Mouse (Mus musculus): Measurements from ENCODE around the gene Cdk5r1. TPM values are rescaled to one million over a fixed set of nuclear protein-coding genes. Genes with fewer than 3 reads are reported as not detected.
A peak's percentile ranks its signal among the peaks of the same experiment; 100 is the strongest.

Cdk5r1 gene
- polyA plus RNA-seq, 1 experiment from 2014 or later, result 82.7 TPM

GRCm38 (mm10) chr11:80508361-80509175 lies 31.7 kb downstream of the Cdk5r1 start:
- Histone ChIP-seq H3K9ac (replicated peaks) (no peak overlapping the region), H3K27ac (replicated peaks) (peak overlapping the region; percentile 54), H3K9me3 (replicated peaks) (no peaks in the 10 kb centered on the region), H3K4me1 (peaks cover 38% of the 10 kb centered on the region), H3K36me3 (no peaks in the 10 kb centered on the region), H3K4me3 (replicated peaks) (no peak overlapping the region), H3K4me2 (no peak overlapping the region), H3K27me3 (replicated peaks) (0 out of 2 replicates have a peak, but pooled peaks cover 3% of the 10 kb centered on the region)
- no peak for ATAC-seq (ENCODE audit: low FRiP score)
- WGBS, result 46% methylated on average over 19 of the region's 19 CpGs

GRCm38 (mm10) chr11:80509176-80509506 lies 32.3 kb downstream of the Cdk5r1 start:
- no peak for ATAC-seq (ENCODE audit: low FRiP score)
- H3K9ac ChIP-seq (replicated peaks), result no peak overlapping the region
- H3K36me3 ChIP-seq, result no peaks in the 10 kb centered on the region
- H3K4me1 ChIP-seq, result peaks cover 36% of the 10 kb centered on the region
- no peaks in the 10 kb centered on the region for H3K9me3 ChIP-seq (replicated peaks)
- 76% methylated on average over 5 of the region's 5 CpGs for WGBS
- no peak overlapping the region for H3K4me3 ChIP-seq (replicated peaks)
- H3K4me2 ChIP-seq, result no peak overlapping the region
- H3K27me3 ChIP-seq (replicated peaks), result 0 out of 2 replicates have a peak, but pooled peaks cover 3% of the 10 kb centered on the region
- H3K27ac ChIP-seq (replicated peaks), result peak overlapping the region; percentile 54

- ATAC-seq (ENCODE audit: low FRiP score), result no peak
- Histone ChIP-seq H3K9me3 (replicated peaks) (no peaks in the 10 kb centered on the region), H3K4me2 (no peak overlapping the region), H3K9ac (replicated peaks) (no peak overlapping the region), H3K4me1 (peaks cover 29% of the 10 kb centered on the region), H3K36me3 (no peaks in the 10 kb centered on the region), H3K4me3 (replicated peaks) (no peak overlapping the region), H3K27me3 (replicated peaks) (0 out of 2 replicates have a peak, but pooled peaks cover 3% of the 10 kb centered on the region), H3K27ac (replicated peaks) (no peak overlapping the region)
- WGBS, result 86% methylated on average over 10 of the region's 10 CpGs
Measured at GRCm38 (mm10) chr11:80510124-80510523, 33.3 kb downstream of the Cdk5r1 start.

- H3K9me3 ChIP-seq (replicated peaks), result no peaks in the 10 kb centered on the region
- no peak overlapping the region for H3K9ac ChIP-seq (replicated peaks)
- H3K27ac ChIP-seq (replicated peaks), result no peak overlapping the region
- 73% methylated on average over 19 of the region's 19 CpGs for WGBS
- H3K27me3 ChIP-seq (replicated peaks), result 0 out of 2 replicates have a peak, but pooled peaks cover 3% of the 10 kb centered on the region
- no peak overlapping the region for H3K4me3 ChIP-seq (replicated peaks)
- H3K4me2 ChIP-seq, result no peak overlapping the region
- H3K36me3 ChIP-seq, result no peaks in the 10 kb centered on the region
- H3K4me1 ChIP-seq, result peaks cover 36% of the 10 kb centered on the region
- ATAC-seq (ENCODE audit: low FRiP score), result no peak
Measured at GRCm38 (mm10) chr11:80512313-80513056, 35.7 kb downstream of the Cdk5r1 start.

GRCm38 (mm10) chr11:80513796-80514195 lies 37.0 kb downstream of the Cdk5r1 start:
- WGBS, result 52% methylated on average over 7 of the region's 7 CpGs
- ATAC-seq (ENCODE audit: low FRiP score), result no peak

GRCm38 (mm10) chr11:80515346-80515745 lies 38.5 kb downstream of the Cdk5r1 start:
- H3K9ac ChIP-seq (replicated peaks), result no peak overlapping the region
- H3K4me1 ChIP-seq, result peaks cover 47% of the 10 kb centered on the region
- H3K27me3 ChIP-seq (replicated peaks), result 0 out of 2 replicates have a peak, but pooled peaks cover 3% of the 10 kb centered on the region
- no peak overlapping the region for H3K4me2 ChIP-seq
- no peak overlapping the region for H3K27ac ChIP-seq (replicated peaks)
- H3K36me3 ChIP-seq, result no peaks in the 10 kb centered on the region
- H3K4me3 ChIP-seq (replicated peaks), result no peak overlapping the region
- H3K9me3 ChIP-seq (replicated peaks), result no peaks in the 10 kb centered on the region
- ATAC-seq (ENCODE audit: low FRiP score), result no peak
- WGBS, result 37% methylated on average over 1 of the region's 1 CpGs

More at GRCm38 (mm10) chr11:80513796-80514195, 37.0 kb downstream of the Cdk5r1 start:
- 0 out of 2 replicates have a peak, but pooled peaks cover 3% of the 10 kb centered on the region for H3K27me3 ChIP-seq (replicated peaks)
- H3K9me3 ChIP-seq (replicated peaks), result no peaks in the 10 kb centered on the region
- H3K4me3 ChIP-seq (replicated peaks), result no peak overlapping the region
- H3K9ac ChIP-seq (replicated peaks), result no peak overlapping the region
- H3K4me2 ChIP-seq, result no peak overlapping the region
- no peak overlapping the region for H3K27ac ChIP-seq (replicated peaks)
- H3K4me1 ChIP-seq, result peaks cover 44% of the 10 kb centered on the region
- no peaks in the 10 kb centered on the region for H3K36me3 ChIP-seq

GRCm38 (mm10) chr11:80515895-80516294 lies 39.1 kb downstream of the Cdk5r1 start:
- peaks cover 47% of the 10 kb centered on the region for H3K4me1 ChIP-seq
- ATAC-seq (ENCODE audit: low FRiP score), result no peak
- no peak overlapping the region for H3K4me3 ChIP-seq (replicated peaks)
- 0 out of 2 replicates have a peak overlapping the region, but pooled peaks have one; percentile 33 for H3K27ac ChIP-seq (replicated peaks)
- no peaks in the 10 kb centered on the region for H3K9me3 ChIP-seq (replicated peaks)
- H3K4me2 ChIP-seq, result no peak overlapping the region
- 0 out of 2 replicates have a peak, but pooled peaks cover 3% of the 10 kb centered on the region for H3K27me3 ChIP-seq (replicated peaks)
- no peak overlapping the region for H3K9ac ChIP-seq (replicated peaks)
- H3K36me3 ChIP-seq, result no peaks in the 10 kb centered on the region
- 85% methylated on average over 8 of the region's 8 CpGs for WGBS

GRCm38 (mm10) chr11:80518421-80519367 lies 41.9 kb downstream of the Cdk5r1 start:
- H3K4me3 ChIP-seq (replicated peaks), result no peak overlapping the region
- peaks cover 40% of the 10 kb centered on the region for H3K4me1 ChIP-seq
- no peaks in the 10 kb centered on the region for H3K27me3 ChIP-seq (replicated peaks)
- H3K27ac ChIP-seq (replicated peaks), result peak overlapping the region; percentile 74
- H3K9ac ChIP-seq (replicated peaks), result no peak overlapping the region; the same call in 1 of the 2 replicates
- WGBS, result 8% methylated on average over 9 of the region's 9 CpGs
- H3K4me2 ChIP-seq, result no peak overlapping the region
- H3K36me3 ChIP-seq, result no peaks in the 10 kb centered on the region
- H3K9me3 ChIP-seq (replicated peaks), result no peaks in the 10 kb centered on the region
- ATAC-seq (ENCODE audit: low FRiP score), result peak; percentile 91

- Histone ChIP-seq H3K4me1 (peaks cover 25% of the 10 kb centered on the region), H3K27ac (replicated peaks) (no peak overlapping the region), H3K36me3 (no peaks in the 10 kb centered on the region), H3K4me2 (no peak overlapping the region), H3K9ac (replicated peaks) (no peak overlapping the region), H3K9me3 (replicated peaks) (no peaks in the 10 kb centered on the region), H3K4me3 (replicated peaks) (no peak overlapping the region), H3K27me3 (replicated peaks) (no peaks in the 10 kb centered on the region)
- 72% methylated on average over 2 of the region's 2 CpGs for WGBS
- no peak for ATAC-seq (ENCODE audit: low FRiP score)
Measured at GRCm38 (mm10) chr11:80521148-80521547, 44.3 kb downstream of the Cdk5r1 start.

- Histone ChIP-seq H3K9me3 (replicated peaks) (no peaks in the 10 kb centered on the region), H3K27ac (replicated peaks) (no peak overlapping the region), H3K4me1 (peaks cover 19% of the 10 kb centered on the region), H3K27me3 (replicated peaks) (no peaks in the 10 kb centered on the region), H3K4me3 (replicated peaks) (no peak overlapping the region), H3K4me2 (no peak overlapping the region), H3K9ac (replicated peaks) (no peak overlapping the region), H3K36me3 (no peaks in the 10 kb centered on the region)
- WGBS, result 81% methylated on average over 2 of the region's 2 CpGs
- no peak for ATAC-seq (ENCODE audit: low FRiP score)
Measured at GRCm38 (mm10) chr11:80522852-80523251, 46.0 kb downstream of the Cdk5r1 start.

GRCm38 (mm10) chr11:80523410-80523809 lies 46.6 kb downstream of the Cdk5r1 start:
- no peaks in the 10 kb centered on the region for H3K36me3 ChIP-seq
- no peaks in the 10 kb centered on the region for H3K27me3 ChIP-seq (replicated peaks)
- no peaks in the 10 kb centered on the region for H3K9me3 ChIP-seq (replicated peaks)
- H3K27ac ChIP-seq (replicated peaks), result no peak overlapping the region
- no peak overlapping the region for H3K9ac ChIP-seq (replicated peaks)
- 73% methylated on average over 4 of the region's 4 CpGs for WGBS
- no peak overlapping the region for H3K4me2 ChIP-seq
- peaks cover 13% of the 10 kb centered on the region for H3K4me1 ChIP-seq
- no peak for ATAC-seq (ENCODE audit: low FRiP score)
- H3K4me3 ChIP-seq (replicated peaks), result no peak overlapping the region
